Mouse (Mus musculus) frontal cortex, postnatal 25 days (tissue): ENCODE results near the gene Gm4513.
"Not testable (repeated sequence)": the region's sequence is repeated elsewhere in the genome, so short reads cannot be mapped to it uniquely, and the experiment has no call there.

ENCODE experiments used
- DNase-seq, 2 experiments: peaks; one replicate each; pipeline ENCODE4 v3.0.0; 2022; ENCODE audit warnings: low spot score in 2 of 2

Gm4513 gene

GRCm38 (mm10) chr7:20598921-20599320 lies at the start of gene Gm4513:
Gm4513 (minus strand) TSS chr7:20599021.
- not testable (repeated sequence) for DNase-seq

GRCm38 (mm10) chr7:20576141-20576540 lies 22.7 kb downstream of the Gm4513 start, which contains the start of gene Gm4141:
Gm4141 (minus strand) TSS chr7:20576241.
- DNase-seq, result not testable (repeated sequence)

GRCm38 (mm10) chr7:20545657-20546056 lies 53.2 kb downstream of the Gm4513 start, which contains the start of gene Gm5726:
Gm5726 (minus strand) TSS chr7:20545757.
- DNase-seq, result not testable (repeated sequence)
